Mouse (Mus musculus) brain, embryonic 14.5 days (tissue): Measurements from ENCODE around the gene Guca2a. TPM values are rescaled to one million over a fixed set of nuclear protein-coding genes. Genes with fewer than 3 reads are reported as not detected.

Experiments
- DNase-seq: peaks from one replicate; pipeline ENCODE4 v3.0.0-alpha.2; 2011; ENCODE audit warnings: low read depth
- CTCF ChIP-seq: fragments of 200-500 bp; IDR thresholded peaks from 2 replicates; pipeline ENCODE4 v1.5.1; 2012; ENCODE audit warnings: inconsistent platforms, mild to moderate bottlenecking, moderate library complexity, borderline replicate concordance; ENCODE audit not compliant: insufficient read depth, insufficient read length; ENCODE audit errors: extremely low read depth
- POLR2A ChIP-seq: fragments of 200-500 bp; IDR thresholded peaks from 2 replicates; pipeline ENCODE4 v1.6.1; 2012; ENCODE audit warnings: mild to moderate bottlenecking, inconsistent platforms, borderline replicate concordance; ENCODE audit not compliant: poor library complexity, insufficient read depth, insufficient read length, severe bottlenecking; ENCODE audit errors: extremely low read depth
- polyA plus RNA-seq: library from polyadenylated mRNA; depleted of rRNA; stranded (reverse); fragments of >200 nt; gene quantifications from 2 replicates; pipeline ENCODE4 v1.2.3, GENCODE M21; 2012; rRNA removed

Gene Guca2a
- polyA plus RNA-seq, 1 experiment: 0.16 TPM

DNA sequence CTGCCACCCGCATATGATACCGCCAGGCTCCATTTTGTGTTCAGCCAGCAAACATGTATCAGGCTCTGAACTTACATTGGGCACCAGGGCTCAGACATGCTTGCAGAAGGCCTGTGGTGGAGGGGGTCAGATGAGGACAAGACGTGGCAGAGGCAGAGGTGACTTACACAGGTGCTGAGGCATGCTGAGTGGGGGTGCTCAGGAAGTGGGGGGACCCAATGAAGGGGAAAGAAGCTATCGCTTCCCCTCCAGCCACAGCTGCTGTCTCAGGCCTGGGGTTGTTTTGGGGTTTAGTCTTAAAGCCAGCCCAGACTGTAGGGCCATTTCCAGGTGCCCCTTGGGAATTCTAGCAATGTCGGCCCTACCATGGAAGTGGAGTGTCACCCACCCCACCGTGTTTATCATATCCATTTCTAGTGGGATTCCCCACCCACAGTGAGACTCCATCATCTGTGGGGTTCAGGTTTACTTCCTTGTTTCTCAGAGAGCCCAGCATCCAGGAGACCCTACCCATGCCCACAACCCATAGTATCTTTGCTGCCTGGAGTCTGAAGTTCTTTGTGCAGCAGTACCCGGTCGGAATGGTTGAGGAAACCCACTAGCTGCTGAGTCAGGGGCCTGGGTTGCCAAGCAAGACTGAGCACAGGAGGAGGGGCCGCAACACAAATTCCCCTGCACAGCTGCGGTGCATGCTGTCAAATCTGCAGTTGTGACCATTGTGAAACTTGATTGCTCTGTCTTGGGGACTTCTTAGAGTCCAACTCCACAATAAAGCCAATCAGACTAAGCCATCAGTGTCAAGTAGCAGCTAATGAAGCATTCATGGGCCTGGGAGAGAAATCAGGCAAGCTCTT lies 32.1 kb downstream of the Guca2a start:
- TF ChIP-seq POLR2A: no peak
- TF ChIP-seq CTCF: no peak
- DNase-seq: peak; percentile 88

GRCm38 (mm10) chr4:119670210-119670555 lies 32.7 kb downstream of the Guca2a start:
- no peak for DNase-seq
- TF ChIP-seq CTCF: no peak
- no peak for TF ChIP-seq POLR2A

DNA sequence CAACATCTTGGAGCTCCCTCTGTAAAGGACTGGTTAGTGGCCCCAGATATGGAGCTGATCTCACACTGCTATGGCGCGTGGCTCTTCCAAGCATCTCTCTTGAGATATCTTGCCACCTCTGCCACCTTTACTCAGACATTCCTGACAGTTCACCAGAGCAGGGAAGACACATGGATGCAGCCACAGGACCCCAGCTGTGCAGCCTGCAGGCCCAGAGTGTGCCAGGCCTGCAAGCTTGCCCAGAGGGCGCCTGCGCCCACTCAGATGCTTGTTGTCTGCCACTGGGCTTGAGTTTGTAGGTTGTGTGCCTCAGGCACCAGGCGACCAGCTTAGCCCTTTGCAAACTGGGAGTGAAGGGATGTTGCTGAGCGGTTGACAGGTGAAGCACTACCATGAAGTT lies 33.2 kb downstream of the Guca2a start:
- no peak for DNase-seq
- TF ChIP-seq POLR2A: no peak
- no peak for TF ChIP-seq CTCF

GRCm38 (mm10) chr4:119671164-119671563 lies 33.7 kb downstream of the Guca2a start:
- TF ChIP-seq CTCF (no peak), POLR2A (no peak)
- no peak for DNase-seq

DNA sequence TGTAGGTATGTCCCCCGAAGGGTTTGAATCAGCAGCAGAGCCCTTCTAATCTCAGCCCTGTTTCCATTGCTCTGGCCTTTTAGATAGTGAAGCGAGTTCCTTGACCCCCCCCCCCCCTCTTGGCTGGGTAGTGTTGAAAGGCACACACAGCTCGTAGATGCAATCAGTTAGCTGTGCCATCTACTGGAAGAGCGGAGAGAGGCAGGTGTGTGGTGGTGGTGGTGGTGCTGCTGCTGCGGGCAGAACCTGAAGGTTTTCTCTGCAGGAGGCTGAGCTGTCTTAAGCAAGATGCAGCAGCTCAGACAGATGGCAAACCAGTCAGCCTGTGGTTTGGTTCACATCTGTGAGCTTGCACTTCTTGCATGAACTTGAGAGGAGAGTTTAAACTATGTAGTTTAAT lies 35.2 kb downstream of the Guca2a start:
- peak; percentile 55 for DNase-seq
- TF ChIP-seq POLR2A: no peak
- TF ChIP-seq CTCF: peak; percentile 37; the same call in 1 of the 2 replicates

DNA sequence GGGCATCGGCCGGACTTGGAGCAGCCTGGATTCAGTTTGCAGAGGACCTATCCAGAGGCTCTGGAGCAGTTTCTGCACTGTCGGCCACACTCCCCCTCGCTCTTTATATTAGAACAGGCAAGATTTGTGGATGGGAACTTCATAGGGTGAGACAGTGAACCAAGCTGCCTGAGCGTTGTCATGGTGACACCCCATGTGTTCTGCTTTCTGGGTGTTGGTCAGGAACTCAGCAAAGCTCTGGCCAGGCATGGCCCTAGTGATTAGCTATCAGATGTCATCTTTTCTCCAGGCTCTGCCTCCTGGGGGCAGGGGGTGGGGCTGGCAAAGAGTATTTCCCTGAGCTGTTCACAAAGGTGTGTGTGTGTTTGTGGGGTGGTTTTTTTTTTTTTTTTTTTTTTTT lies 45.1 kb downstream of the Guca2a start:
- peak; percentile 56 for DNase-seq
- no peak for TF ChIP-seq POLR2A
- TF ChIP-seq CTCF: no peak

- DNase-seq: no peak
- TF ChIP-seq CTCF: no peak
- no peak for TF ChIP-seq POLR2A
Measured at GRCm38 (mm10) chr4:119685746-119686145, 48.2 kb downstream of the Guca2a start.

Other genes starting within 250 kb of the Guca2a start
- 8.7 and 11.3 TPM in 2 replicates for gene Ccdc30, start 222.2 kb upstream of the Guca2a start, polyA plus RNA-seq
- 10.4 and 12.1 TPM in 2 replicates for gene Ppcs, start 215.3 kb upstream of the Guca2a start, polyA plus RNA-seq
- gene Zmynd12, start 214.9 kb upstream of the Guca2a start, polyA plus RNA-seq: 0.37 and 0.53 TPM in 2 replicates
- gene Rimkla, start 145.1 kb upstream of the Guca2a start, polyA plus RNA-seq: 15.6 and 22.0 TPM in 2 replicates
- gene Foxj3, start 100.7 kb upstream of the Guca2a start, polyA plus RNA-seq: 36.5 and 43.3 TPM in 2 replicates
- 9.4 and 10.0 TPM in 2 replicates for gene Frg2f1, start 98.2 kb upstream of the Guca2a start, polyA plus RNA-seq
- 2.5 TPM in 1 of 2 replicates, not detected in the other for gene Guca2b, start 21.2 kb downstream of the Guca2a start, polyA plus RNA-seq
- gene Hivep3, start 96.1 kb downstream of the Guca2a start, polyA plus RNA-seq: 14.1 and 14.8 TPM in 2 replicates